Mouse (Mus musculus): ENCODE results near the gene Ap5s1.

The Ap5s1 gene

DNA sequence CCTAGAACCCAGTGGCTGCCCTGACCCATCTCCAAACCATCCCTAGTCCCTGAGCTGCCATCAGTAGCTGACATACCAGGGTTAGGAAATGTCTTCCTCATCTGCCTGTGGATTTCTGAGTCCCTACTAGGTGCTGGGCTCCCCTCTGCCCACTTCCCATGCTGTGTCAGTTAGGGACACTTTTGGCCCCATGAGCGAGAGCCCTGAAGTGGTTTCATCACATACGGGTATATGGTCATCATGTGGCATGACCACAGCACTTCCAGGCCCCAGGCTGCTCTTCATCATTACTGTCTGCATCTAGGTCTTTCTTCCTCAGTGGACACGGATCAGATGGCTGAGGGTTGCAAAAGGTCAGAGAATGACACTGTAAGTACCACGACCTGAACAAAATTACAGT lies at the start of gene Ap5s1:
Gene Ap5s1, plus strand, starts transcription at position 301 of the 400 bp plus-strand sequence.
- in situ Hi-C loops (cut with MboI; ENCODE audit: low sequenced_read_pairs), result no loop called here

DNA sequence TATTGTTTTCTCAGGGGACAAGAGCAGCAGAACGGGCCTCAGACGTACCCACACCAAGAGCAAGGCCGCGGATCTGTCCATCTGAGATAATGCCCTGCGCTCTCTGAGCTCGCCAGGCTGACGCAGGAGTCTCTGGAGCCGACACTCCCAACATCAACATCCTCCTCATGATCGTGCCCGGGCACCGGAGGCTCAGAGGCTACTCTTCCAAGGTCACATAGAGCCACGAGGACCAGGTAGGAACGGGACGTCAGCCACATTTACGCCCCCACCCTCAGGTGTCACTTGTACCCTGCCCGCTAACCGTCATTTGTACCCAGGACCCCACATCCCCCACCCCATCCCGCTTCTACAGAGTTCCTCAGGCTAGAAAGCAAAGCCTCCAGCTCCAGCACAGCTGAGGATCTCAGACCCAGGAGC lies 47.4 kb upstream of the Ap5s1 start:
- in situ Hi-C loops (cut with MboI; ENCODE audit: low sequenced_read_pairs), result no loop called here

DNA sequence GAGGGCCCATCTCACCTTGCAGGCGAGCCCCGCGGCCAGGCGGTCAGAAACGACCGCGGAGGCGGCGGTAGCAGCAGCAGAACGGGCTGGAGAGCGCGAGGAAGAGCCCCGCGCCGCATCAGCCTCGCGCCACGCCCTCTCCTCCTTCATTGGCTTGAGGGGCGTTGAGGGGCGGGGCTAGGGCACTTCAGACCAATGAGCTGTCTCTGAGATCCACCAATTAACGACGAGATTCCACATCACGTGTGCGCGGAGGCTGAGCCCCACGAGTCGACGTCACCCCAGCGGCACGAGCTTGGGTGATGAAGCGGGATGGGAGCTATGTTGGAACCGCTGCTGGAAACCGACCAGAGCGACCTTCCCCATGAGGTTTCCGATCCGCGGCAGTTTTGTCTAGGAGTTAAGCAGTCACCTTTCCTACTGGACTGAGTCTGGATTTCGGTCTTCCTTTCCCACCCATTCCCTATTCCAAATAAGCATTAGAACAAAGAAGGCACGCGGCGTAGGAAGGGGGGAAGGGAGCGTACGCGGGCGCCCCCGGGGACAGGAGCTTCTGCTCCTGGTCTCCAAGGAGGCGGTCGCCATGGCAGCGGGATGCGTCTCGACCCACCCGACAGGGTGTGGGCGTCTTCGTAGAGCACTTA lies 46.8 kb upstream of the Ap5s1 start, which contains the start of gene 1700037H04Rik:
Gene 1700037H04Rik, minus strand, starts transcription at position 144 of the 644 bp plus-strand sequence.
- in situ Hi-C loops (cut with MboI; ENCODE audit: low sequenced_read_pairs), result no loop called here

DNA sequence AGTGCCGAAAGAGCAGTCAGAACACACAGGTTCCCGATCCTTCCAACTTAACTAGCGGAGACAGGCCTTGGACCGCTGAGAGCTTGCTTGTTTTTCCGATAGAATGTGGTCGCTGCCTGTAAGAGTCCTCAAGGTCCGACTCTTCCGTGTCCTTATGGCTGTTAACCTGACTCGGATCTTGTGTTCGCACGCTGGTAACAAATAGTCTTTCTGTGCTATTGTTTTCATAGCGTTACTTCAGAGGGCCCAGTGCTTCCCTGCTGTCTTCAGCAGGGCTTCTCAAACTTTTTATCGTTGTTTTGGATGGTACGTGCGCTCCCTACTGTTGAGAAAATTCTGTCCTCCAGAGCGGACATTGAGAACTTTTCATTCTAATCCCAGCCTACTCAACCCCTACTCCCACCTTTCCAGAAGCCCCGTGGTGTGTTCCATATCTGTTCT lies 46.2 kb upstream of the Ap5s1 start:
- in situ Hi-C loops (cut with MboI; ENCODE audit: low sequenced_read_pairs), result no loop called here

DNA sequence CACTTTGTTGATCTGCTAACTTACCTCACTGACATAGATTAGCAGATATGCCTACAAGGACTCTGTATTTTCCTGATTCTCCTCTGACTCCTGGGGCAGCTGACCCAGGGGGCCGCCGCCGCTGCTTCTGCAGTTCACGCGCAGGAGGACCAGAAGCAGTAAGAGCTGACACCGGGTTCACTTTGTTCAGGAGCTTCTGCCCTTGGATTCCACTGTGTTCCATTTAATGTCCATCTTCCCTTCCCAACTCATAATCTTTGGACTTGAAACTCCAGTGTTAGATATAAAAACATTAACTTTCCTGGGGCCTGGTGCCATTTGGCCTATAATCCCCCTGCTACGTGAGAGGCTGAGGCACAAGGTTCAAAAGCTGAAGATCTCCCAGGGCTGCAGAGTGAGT lies 43.0 kb upstream of the Ap5s1 start:
- in situ Hi-C loops (cut with MboI; ENCODE audit: low sequenced_read_pairs), result no loop called here

DNA sequence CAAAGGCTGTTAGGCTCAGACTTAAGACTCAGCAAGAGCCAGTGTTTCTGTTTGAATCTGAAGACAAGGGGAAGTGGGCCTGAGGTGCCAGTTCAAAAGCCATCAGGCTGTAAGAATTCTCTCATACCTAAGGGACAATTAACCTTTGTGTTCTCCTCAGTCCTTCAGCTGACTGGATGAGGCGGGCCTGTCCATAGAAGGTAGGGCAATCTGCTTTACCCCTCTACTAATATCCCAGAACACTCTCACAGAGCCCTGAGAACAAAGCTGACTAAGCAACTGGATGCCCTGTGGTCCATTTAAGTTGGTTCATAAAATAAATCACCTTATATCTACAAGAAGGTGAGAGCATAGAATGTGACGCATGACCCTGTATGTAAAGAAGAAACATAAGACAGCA lies 40.7 kb upstream of the Ap5s1 start:
- in situ Hi-C loops (cut with MboI; ENCODE audit: low sequenced_read_pairs), result no loop called here

DNA sequence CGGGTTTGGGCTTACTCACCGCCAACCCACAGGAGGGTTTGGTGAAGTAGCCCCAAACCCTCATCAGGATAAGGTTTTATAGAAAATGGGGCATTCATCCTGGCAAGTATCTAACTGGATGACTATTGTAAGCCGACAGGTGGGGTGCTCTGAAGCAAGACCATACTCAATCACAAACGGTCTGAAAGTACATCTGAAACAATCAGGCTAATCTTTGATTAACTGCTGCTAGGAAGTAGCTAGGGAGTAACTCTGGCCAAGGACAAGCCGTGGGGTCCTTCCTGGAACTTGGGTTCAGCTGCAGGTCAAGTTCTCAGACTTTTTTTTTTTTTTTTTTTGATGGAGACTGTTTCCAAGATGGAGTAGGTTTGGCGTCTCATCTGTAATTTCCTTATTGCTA lies 38.9 kb upstream of the Ap5s1 start:
- in situ Hi-C loops (cut with MboI; ENCODE audit: low sequenced_read_pairs), result no loop called here

DNA sequence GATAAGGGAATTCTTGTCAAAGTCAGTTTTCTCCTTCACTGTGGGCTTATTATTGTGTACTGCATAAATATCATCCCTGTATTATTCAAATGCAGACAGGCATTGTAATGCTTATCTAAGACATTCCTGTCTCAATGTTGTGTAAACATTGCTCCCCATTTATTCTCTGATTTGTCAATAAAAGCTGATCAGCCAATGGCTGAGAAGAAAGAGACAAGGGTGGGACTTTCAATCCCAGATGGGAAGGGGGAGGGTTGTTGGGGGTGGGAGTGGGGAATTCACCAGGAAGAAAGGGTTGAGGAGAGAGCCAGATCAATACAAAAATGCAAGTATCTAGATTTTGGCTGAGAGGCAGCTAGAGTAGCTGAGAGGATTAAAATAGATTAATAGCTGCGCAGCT lies 38.0 kb upstream of the Ap5s1 start:
- in situ Hi-C loops (cut with MboI; ENCODE audit: low sequenced_read_pairs), result no loop called here

DNA sequence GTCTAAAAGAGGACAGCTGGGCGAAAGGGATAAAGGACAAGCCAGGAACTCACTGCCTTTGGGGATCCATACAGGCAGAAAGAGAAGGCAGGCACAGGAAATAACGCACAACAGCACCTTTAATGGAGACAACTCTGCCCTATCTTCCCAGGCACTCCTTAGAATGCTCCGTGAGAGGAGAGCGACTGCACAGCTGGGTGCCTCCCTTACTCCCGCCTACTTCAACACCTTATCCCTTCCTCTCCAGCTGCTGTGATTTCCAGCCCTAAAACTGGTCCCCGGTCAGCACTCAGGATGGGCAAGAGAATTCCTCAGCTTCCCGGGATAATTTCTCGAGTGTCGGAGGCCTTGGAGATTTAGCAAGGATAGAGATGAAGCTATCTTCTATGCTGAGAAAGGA lies 35.9 kb upstream of the Ap5s1 start:
- in situ Hi-C loops (cut with MboI; ENCODE audit: low sequenced_read_pairs), result no loop called here

DNA sequence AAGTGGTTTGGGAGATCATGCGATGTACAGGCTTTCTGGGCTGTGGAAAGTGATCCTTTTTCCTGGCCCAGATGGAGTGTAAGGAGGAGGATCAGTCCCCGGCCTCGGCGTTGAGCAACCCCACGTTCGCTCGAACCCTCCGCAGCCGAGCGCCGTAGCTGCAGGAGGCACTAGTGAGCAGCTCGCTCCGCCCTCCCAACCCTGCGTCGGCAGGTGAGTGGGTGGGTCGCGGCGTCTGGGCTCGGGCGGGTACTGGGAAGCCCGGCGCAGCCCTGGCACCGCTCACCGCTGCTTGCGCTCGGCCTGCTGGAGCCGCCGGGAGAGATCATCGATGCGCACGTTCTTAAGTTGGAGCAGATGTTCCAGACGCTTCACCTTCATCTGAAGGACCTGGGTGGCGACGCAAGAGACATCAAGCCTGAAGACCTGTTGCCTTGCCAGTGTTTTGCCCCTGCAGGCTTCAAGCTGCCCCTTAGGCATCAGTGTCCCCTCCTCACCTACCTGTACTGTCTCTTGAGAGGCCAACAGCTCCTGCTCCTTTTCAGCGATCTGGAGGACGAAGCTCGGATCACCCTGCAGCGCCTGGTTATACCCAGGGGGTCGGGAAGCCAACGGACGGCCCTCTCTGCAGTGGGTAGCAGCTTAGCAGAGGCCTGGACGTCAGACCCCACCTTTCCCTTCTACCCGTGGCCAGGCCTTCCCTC lies 35.3 kb upstream of the Ap5s1 start:
- in situ Hi-C loops (cut with MboI; ENCODE audit: low sequenced_read_pairs), result no loop called here

DNA sequence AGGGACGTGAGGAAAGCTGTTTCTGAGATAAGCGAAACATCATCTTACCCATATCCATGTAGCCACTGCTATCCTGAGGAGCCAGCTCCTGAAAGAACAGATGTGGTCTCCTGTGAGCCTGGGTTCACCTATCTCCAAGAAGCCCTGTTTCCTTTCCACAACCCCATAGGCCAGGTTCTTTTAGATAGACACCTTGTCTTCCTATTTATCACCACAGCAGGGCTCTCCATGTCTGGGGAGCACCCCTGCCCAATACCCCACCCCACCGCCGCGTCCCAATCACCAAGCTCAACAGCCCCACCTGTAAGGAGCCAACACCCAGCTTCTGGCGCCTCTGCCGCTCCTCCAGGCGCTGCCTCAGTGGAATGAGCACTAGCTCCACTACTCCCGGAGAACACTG lies 34.6 kb upstream of the Ap5s1 start:
- in situ Hi-C loops (cut with MboI; ENCODE audit: low sequenced_read_pairs), result no loop called here

DNA sequence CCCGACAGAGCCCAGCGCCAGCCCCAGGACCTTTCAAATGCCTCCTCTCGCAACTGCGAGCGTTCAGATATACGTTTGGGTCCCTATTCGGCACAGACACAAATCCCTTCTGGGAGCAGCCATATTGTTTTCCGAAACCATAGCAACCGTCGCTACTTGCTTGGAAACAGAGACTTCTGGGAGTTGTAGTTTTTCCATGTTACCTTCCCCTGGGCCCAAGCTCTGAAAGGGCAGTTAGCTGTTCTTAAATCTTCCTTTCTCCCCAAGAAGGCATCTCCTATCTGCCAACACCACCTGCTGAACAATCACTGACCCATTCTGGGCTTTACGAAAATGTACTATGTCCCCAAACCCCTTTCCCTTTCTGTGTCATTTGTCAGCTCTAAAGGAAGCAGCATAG lies 32.2 kb upstream of the Ap5s1 start:
- in situ Hi-C loops (cut with MboI; ENCODE audit: low sequenced_read_pairs), result no loop called here

DNA sequence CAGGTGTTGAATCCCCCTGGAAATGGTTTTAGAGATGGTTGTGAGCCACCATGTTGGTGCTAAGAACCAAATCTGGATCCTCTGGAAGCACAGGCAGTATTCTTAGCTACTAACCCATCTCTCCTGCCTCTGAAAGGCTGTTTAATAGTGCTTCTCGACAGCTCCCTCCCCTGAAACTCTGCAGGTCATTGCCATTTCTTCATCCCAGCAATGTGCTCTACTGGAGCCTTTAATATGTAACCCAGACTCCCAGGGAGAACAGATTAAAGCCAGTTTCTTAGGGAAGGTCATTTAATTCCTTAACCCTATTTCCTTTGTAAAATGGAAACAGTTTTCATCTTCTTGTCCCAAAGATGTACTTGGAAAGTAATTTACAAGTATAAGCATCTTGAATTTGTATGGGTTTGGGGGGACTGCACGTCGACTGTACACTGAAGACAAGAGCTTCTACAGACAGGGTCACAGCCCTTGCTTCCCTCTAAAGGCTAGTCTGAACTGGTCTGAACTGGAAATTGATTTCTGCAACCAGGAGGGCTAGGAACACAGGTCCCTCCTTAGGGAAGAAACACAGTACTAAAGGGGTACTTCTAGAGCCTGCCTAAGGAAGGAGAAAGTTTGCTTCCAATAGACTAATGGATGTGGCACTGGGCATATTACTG lies 31.5 kb upstream of the Ap5s1 start:
- in situ Hi-C loops (cut with MboI; ENCODE audit: low sequenced_read_pairs), result no loop called here

DNA sequence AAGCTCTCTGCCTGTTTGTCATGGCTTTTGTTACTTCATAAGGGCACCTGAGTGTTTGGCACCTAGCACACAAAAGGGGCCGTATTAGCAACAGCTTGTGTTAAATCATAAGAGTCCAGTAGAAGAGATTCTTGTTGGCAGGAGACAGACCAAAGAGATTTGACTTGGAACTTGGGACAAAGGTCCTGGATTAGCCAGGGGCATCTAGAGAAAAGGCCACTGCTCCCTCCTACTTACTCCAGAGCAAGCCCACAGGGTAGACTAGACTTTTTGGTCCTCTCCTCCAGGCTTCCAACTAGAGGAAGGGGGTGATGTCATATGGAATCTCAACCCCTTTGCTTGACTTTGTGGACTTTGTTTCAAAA lies 31.0 kb upstream of the Ap5s1 start:
- in situ Hi-C loops (cut with MboI; ENCODE audit: low sequenced_read_pairs), result no loop called here

DNA sequence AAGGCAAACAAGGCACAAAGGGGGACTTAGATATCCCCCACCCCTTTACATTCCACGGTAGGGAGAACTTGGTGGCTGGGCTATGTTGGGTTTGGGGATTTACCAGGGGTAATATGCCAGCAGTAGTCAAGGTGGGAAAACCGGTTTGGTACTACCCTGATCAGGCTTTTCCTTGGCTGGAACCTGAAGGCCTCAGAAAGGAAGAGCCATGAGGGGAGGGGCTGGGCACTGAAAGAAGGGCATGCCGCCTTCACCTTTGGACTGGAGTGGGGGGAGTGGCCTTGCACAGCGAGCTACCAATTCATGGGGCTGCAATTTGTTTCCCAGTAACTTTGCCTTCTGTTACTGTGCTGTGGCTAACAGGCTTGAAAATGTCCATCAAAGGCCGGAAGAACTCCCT lies 30.4 kb upstream of the Ap5s1 start:
- in situ Hi-C loops (cut with MboI; ENCODE audit: low sequenced_read_pairs), result no loop called here

DNA sequence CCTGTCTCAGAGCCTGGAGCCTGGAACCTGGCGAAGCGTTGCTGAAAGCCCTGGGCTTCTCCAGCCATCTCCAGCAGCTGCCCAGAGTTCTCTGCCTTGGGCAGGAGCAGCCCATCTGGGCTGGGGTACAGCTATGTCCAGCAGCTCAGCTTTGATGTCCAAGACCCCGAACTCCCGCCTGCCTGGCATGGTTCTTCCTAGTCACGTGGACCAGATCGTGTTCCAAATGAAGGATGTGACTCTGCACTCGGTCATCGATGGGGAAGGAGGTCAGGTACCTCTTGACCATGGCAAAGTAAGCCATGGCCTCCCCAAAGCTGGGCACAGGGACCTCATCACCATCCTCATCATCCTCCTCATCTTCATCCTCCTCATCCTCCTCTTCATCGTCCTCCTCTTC lies 28.9 kb upstream of the Ap5s1 start:
- in situ Hi-C loops (cut with MboI; ENCODE audit: low sequenced_read_pairs), result no loop called here

DNA sequence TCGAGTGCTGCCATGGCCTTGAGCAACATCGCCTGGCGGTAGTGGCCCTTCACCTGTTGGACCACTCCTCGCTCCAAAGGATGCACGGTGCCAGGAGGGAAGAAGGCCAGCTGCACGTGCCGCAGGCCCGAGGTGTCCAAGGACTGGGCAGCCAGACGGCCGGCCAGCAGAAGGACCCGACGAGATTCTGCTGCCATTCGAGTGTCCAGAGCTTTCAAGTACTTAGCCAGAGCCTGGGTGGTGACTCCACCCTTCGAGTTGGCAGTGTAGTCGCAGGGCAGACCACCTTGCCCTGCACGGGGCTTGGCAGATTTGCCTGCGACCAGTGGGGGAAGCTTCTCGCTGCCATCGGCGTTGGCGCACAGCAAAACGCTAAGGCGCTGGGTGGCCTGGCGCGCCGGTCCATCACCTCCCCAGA lies 28.0 kb upstream of the Ap5s1 start:
- in situ Hi-C loops (cut with MboI; ENCODE audit: low sequenced_read_pairs), result no loop called here

DNA sequence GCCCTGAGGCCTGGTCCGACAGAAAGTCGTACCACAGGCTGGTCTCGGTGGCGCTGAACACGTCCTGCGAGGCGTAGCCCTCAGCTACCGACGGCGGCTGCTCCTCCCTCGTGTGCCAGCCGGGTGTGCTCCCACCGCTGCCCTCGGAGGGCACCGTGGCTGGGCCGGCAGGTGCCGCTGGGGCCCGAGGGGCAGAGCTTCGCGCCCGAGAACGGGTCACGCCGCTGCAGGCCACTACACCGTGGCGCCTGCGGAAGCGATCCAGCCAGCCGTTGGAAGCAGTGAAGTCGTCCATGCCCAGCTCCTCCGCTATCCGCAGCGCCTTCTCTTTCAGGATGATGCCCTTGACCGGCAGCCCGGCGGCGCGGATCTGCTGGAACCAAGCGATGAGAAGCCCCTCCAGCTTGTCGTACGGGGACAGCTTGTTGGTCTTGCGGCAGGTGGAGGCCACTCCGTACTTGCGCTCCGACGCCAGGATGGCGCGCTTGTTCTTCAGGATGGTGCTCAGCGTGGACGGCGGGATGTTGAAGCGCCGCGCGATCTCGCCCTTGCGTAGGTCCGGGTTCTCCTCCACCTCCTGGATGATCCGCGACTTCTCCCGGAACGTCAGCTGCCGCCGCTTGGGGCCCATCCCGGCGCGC lies 27.5 kb upstream of the Ap5s1 start:
- in situ Hi-C loops (cut with MboI; ENCODE audit: low sequenced_read_pairs), result no loop called here

DNA sequence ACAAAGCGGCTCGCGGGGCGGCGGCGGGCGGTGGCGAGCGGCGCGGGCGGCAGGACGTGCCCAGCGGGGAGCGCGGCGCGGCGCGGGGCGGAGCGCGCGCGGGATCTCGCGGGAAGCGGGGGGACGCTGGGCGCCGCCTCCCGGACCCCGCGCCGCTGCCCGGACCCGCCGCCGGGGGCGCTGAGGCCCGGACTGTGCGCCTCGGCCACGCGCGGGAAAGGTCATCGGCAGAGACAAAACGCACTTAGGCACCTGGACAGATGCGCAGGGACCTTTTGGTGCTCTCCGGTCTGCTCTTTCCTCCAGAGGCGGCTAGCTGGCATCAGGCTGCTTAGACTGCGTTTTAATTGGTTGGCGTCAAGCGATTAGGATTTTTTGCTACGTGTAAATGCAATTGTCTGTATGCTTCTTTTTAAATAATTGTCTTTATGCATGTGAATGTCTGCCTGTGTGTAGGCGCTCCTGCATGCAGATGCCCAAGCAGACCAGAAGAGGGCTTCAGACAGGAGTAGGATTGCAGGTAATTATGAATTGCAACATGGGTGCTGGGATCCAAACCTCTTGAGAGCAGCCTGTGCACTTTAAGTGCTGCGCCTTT lies 26.8 kb upstream of the Ap5s1 start, which contains the start of gene Cenpb:
Gene Cenpb, minus strand, starts transcription at position 78 of the 598 bp plus-strand sequence.
- in situ Hi-C loops (cut with MboI; ENCODE audit: low sequenced_read_pairs), result no loop called here

DNA sequence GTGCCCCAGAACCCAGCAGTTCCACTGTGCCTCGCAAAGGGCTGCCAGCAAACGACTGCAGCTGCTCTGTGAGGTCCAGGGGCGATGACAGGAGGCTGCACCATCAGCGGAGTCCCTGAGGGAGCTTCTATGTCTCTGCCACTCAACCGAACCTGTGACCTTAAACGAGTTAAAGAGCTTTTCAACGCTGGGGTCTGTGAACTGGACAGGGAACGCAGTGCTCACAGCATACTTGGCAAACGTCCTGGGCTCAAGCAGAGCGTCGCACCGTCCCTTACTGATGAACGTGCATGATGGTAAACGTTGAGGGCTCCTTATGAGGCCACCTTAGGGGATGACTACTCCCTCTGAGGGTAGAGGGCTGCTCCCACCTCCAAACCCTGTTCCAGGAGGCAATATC lies 20.5 kb upstream of the Ap5s1 start:
- in situ Hi-C loops (cut with MboI; ENCODE audit: low sequenced_read_pairs), result no loop called here

All from CH12F3 (cell line).